Mouse (Mus musculus) bone marrow macrophage, adult 2 months (primary cell): ENCODE data around the gene Il18.

Experiments
- CTCF ChIP-seq: IDR thresholded peaks from 2 replicates; pipeline ENCODE4 v1.5.1; 2012; ENCODE audit warnings: low read depth, mild to moderate bottlenecking, low read length, moderate library complexity
- POLR2A ChIP-seq: IDR thresholded peaks from 2 replicates; pipeline ENCODE4 v1.6.1; 2012; ENCODE audit warnings: mild to moderate bottlenecking, low read depth, low read length, borderline replicate concordance

- TF ChIP-seq POLR2A (no peak), CTCF (no peak)
Observed at GRCm38 (mm10) chr9:50602055-50602845, 47.6 kb downstream of the Il18 start.
